Mouse (Mus musculus) gastrocnemius, adult 2 months (tissue): ENCODE measurements around the gene Cirbp. TPM values are rescaled to one million over a fixed set of nuclear protein-coding genes. Genes with fewer than 3 reads are reported as not detected.
"Not testable (repeated sequence)": the region's sequence is repeated elsewhere in the genome, so short reads cannot be mapped to it uniquely, and the experiment has no call there.

Experiments
- DNase-seq: peaks from one replicate; pipeline ENCODE4 v3.0.0; 2022
- H3K27ac ChIP-seq: fragments of 200-600 bp; 2 replicates; pipeline ENCODE4 v1.8.1; 2022; ENCODE audit warnings: mild to moderate bottlenecking
- H3K4me3 ChIP-seq: fragments of 200-600 bp; 2 replicates; pipeline ENCODE4 v1.8.1; 2022; ENCODE audit warnings: mild to moderate bottlenecking, moderate library complexity
- CTCF ChIP-seq: fragments of 200-600 bp; IDR thresholded peaks from 2 replicates; pipeline ENCODE4 v1.8.1; 2022; ENCODE audit warnings: antibody characterized with exemption, mild to moderate bottlenecking, moderate library complexity
- intact Hi-C: fragments of 180-260 bp; cut with DNase I; formaldehyde crosslinking; loops from one replicate; pipeline ENCODE4 v1.15.1; 2025
- total RNA-seq, 2 experiments: library from RNA; stranded (reverse); gene quantifications; 2 replicates each; pipeline ENCODE4 v1.2.3; 2021

Gene Cirbp
- total RNA-seq, 2 experiments from 2014 or later, result 22.1 to 30.7 TPM

DNA sequence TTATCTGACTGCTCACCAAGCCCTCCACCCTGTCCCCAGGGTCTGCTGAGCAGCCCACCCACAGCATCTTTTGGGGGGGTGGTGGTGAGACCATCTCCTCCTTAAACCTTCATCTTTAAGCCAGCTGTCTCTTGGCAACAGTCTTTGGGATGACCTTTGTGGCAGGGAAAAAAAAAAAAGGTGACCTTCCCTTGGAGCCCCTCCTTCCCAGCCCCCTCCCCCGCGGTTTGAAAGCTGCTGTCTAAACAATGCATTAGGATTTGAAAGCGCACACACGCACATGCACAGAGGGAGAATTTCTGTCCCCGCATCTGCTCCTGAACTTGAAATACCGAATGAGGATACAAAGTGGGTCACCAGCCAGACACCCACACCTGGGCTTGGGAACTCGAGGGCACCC, 38.3 kb downstream of the Cirbp start:
- Histone ChIP-seq H3K27ac (no peak overlapping the region), H3K4me3 (no peak overlapping the region)
- intact Hi-C loops, result no loop called here
- DNase-seq, result no peak
- TF ChIP-seq CTCF, result no peak

DNA sequence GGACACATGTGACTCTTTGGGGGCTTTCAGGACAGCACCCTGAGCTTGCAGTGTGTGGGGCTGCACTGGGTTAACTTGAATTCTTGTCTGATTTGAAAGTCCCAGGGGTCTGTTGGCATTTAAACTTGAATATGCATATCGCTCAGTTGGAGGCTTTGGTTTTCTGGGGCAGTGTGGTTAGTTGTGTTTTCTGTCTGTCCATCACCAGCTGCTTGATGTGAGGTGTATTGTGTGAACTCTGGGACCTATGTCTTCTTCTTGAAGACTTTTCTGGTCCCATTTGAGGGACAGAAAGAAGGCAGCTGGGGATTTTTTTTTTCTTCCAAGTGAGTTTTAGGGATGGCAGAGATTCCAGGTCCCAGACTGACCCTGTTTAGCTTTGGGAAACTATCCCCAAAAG, 41.4 kb downstream of the Cirbp start:
- intact Hi-C loops, result no loop called here
- H3K4me3 ChIP-seq, result no peak overlapping the region
- DNase-seq, result no peak
- no peak overlapping the region for H3K27ac ChIP-seq
- TF ChIP-seq CTCF, result no peak

DNA sequence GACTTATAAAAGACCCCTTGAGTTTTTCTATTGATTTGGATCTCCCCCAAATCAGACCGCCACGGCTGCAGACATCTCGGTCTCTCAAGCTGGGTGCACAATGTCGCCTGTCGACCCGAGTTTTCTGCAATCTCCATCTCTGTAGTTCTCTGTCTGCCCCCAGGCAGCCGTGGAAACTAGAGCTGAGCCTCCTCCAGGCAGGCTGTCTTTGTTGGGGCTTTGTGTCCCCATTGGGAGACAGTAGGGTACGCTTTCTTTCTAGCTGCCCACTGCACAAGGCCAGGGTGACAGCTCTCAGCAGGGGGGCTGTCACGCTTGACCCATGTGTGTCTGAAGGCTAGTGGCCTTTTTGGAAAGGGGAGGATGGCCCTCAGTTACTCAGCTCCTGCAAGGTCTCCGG, 41.9 kb downstream of the Cirbp start:
- no peak for TF ChIP-seq CTCF
- Histone ChIP-seq H3K27ac (no peak overlapping the region), H3K4me3 (no peak overlapping the region)
- DNase-seq, result no peak
- intact Hi-C loops, result no loop called here

DNA sequence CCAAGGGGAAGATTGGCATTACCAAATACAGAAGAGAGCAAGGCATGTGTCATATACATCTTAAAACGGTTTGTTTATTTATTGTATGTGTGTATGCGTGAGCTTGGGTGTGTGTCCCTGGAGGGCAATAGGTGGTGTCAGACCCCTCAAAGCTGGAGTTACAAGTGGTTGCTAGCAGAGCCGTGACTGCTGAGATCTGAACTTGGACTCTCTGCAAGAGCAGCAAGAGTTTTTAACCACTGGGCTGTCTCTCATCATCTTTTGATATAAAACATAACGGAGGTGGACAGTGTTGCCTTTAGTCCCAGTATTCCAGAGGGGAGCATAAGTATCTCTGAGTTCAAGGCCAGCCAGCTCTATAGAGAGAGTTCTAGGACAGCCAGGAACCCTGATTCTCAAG, 42.5 kb downstream of the Cirbp start:
- TF ChIP-seq CTCF, result no peak
- no peak for DNase-seq
- no peak overlapping the region for H3K4me3 ChIP-seq
- intact Hi-C loops, result no loop called here
- no peak overlapping the region for H3K27ac ChIP-seq

DNA sequence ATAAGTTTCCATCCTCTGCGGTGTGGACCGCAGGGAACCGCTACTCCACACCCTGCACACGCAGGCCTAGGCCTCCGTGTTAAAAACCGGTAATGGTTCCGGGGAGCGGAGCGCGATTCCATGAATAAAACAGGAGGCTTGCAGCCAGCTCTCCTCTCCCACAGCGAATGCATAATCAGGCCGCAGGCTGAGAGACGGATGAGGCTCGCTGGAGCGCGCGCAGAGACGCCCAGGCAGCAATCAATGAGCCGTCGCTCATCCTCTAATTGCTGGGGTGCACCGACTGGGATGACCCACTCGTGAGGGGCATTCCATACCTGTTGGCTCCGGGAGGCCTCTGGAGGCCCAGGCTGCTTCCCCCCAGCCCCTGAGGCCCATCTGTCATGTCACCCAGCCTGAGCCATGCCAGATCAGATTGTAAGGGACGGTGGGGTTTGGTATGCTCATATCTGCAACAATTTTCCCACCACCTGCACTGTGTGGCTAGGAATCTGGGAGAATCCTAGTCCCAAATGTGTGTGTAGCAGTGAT, 43.1 kb downstream of the Cirbp start:
- DNase-seq, result no peak
- no peak overlapping the region for H3K27ac ChIP-seq
- no peak for TF ChIP-seq CTCF
- no peak overlapping the region for H3K4me3 ChIP-seq
- intact Hi-C loops, result no loop called here

DNA sequence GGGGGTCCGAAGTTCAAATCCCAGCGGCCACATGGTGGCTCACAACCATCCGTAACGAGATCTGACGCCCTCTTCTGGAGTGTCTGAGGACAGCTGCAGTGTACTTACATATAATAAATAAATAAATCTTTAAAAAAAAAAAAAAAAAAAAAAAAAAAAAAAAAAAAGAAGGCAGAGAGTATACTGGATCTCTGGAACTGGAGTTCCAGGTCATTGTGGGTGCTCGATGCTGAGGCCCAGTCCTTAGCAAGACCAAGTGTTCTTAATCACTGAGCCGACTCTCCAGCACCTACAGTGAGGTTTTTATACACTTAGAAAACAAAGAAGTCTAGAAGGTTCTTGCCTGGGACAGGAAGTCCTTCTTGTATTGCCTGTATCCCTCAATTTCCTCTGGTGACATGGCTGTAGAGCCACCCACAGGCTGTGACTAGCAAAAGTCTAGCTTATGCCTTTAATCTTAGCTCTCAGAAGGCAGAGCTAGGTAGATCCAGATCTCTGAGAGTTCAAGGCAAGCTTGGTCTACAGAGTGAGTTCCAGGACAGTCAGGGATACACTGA, 45.8 kb downstream of the Cirbp start:
- intact Hi-C loops, DNase-seq, H3K27ac ChIP-seq, H3K4me3 ChIP-seq: not testable (repeated sequence)

DNA sequence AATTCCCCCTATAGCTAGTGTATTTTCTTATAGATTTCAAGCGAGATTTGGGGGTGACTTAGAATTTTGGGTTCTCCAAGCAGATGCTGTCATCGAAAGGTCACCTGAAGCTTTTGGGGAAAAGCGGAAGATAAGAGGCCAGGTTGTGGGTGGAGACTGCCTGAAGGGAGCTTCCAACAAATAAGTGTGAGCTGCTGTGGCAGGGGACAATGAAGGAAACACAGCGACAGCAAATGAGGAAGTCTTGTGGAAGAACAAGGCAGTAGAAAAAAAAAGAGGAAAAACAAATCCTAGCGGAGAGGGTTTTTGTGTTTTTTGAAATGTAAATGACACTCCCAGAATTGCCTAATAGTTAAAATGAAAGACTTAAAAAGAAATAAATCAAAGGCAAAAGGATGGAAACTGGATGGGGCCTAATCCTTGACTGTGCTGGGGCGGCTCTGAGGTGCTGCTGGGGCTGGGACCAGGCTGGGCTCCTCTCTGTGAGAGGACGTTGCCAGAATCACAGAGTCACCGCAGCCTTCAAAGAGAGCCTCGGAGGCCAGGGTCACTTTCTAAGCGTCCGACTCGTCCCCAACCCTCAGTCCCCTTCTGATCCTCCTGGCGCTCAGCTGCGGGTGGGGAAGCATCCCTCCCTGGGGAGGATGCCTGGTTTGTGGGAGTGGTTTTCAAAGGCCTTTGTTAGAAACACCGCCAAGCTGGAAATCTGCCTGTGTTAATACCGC, 49.4 kb downstream of the Cirbp start:
- no peak overlapping the region; the same call in 1 of the 2 replicates for H3K27ac ChIP-seq
- DNase-seq, result no peak
- no peak overlapping the region for H3K4me3 ChIP-seq
- TF ChIP-seq CTCF, result no peak
- intact Hi-C loops, result no loop called here

DNA sequence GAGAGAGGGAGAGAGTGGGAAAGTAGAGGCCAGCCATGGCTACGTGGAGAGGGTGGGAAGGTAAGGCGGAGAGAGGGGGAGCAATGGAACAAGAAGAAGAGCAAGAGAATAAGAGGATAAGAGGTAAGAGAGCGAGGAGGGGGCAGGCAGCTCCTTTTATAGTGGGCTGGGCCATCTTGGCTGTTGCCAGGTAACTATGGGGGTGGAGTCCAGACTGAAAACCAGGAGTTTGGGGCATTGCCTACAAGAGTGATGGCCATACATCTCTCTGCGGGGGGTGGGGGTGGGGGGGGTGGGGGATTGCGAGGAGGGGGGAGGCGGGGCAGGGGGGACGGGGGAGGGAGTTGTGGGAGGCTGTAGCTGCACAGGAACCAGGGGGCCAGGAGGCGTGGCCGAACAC, 54.9 kb downstream of the Cirbp start:
- Histone ChIP-seq H3K27ac (no peak overlapping the region), H3K4me3 (no peak overlapping the region)
- DNase-seq, result no peak
- TF ChIP-seq CTCF, result no peak
- intact Hi-C loops, result no loop called here

Other genes with a start within 250 kb of the Cirbp start
- gene Kiss1r, start 249.0 kb upstream of the Cirbp start, total RNA-seq, result under 1 TPM; 0.17 to 0.23 TPM
- gene R3hdm4, start 244.8 kb upstream of the Cirbp start, total RNA-seq, result 100 to 1,000 TPM; 107 to 121 TPM
- 1 to 10 TPM; 1.8 to 2.1 TPM for gene Arid3a, start 238.9 kb upstream of the Cirbp start, total RNA-seq
- 10 to 100 TPM; 19.7 to 22.0 TPM for gene Wdr18, start 205.8 kb upstream of the Cirbp start, total RNA-seq
- under 1 TPM; 0.25 to 0.28 TPM for gene Grin3b, start 195.3 kb upstream of the Cirbp start, total RNA-seq
- gene Tmem259, start 181.7 kb upstream of the Cirbp start, total RNA-seq, result 10 to 100 TPM; 70.9 to 75.1 TPM
- 1 to 10 TPM; 3.9 to 9.7 TPM for gene Cnn2, start 177.4 kb upstream of the Cirbp start, total RNA-seq
- gene Abca7, start 169.5 kb upstream of the Cirbp start, total RNA-seq, result 1 to 10 TPM; 6.7 to 7.2 TPM
- gene Arhgap45, start 149.3 kb upstream of the Cirbp start, total RNA-seq, result 1 to 10 TPM in 1 of 2 experiments, under 1 TPM in 1; 0.97 to 1.4 TPM
- gene Polr2e, start 126.2 kb upstream of the Cirbp start, total RNA-seq, result 10 to 100 TPM; 42.0 to 50.9 TPM
- gene Gpx4, start 118.8 kb upstream of the Cirbp start, total RNA-seq, result 100 to 1,000 TPM; 552 to 603 TPM
- gene Sbno2, start 60.4 kb upstream of the Cirbp start, total RNA-seq, result 1 to 10 TPM; 6.2 to 7.1 TPM
- 100 to 1,000 TPM; 144 to 153 TPM for gene Stk11, start 50.2 kb upstream of the Cirbp start, total RNA-seq
- 100 to 1,000 TPM; 535 to 725 TPM for gene Atp5d, start 27.4 kb upstream of the Cirbp start, total RNA-seq
- gene Cbarp, start 25.1 kb upstream of the Cirbp start, total RNA-seq, result 1 to 10 TPM; 1.8 to 2.3 TPM
- gene Midn, start 17.7 kb upstream of the Cirbp start, total RNA-seq, result 10 to 100 TPM; 34.3 to 39.8 TPM
- gene 1600002K03Rik, start 7.0 kb downstream of the Cirbp start, total RNA-seq, result 1 to 10 TPM; 6.6 to 7.1 TPM
- under 1 TPM; 0.23 to 0.73 TPM for gene Efna2, start 13.5 kb downstream of the Cirbp start, total RNA-seq
- 10 to 100 TPM; 12.2 to 19.2 TPM for gene Mum1, start 60.4 kb downstream of the Cirbp start, total RNA-seq
- 100 to 1,000 TPM; 496 to 663 TPM for gene Ndufs7, start 83.1 kb downstream of the Cirbp start, total RNA-seq
- gene Gamt, start 95.0 kb downstream of the Cirbp start, total RNA-seq, result 10 to 100 TPM; 14.0 to 28.5 TPM
- gene Dazap1, start 95.5 kb downstream of the Cirbp start, total RNA-seq, result 10 to 100 TPM; 34.2 to 38.4 TPM
- 100 to 1,000 TPM; 634 to 773 TPM for gene Rps15, start 126.5 kb downstream of the Cirbp start, total RNA-seq
- gene Apc2, start 130.0 kb downstream of the Cirbp start, total RNA-seq, result under 1 TPM; 0.20 to 0.77 TPM
- 1 to 10 TPM; 5.7 to 8.1 TPM for gene 2310011J03Rik, start 154.6 kb downstream of the Cirbp start, total RNA-seq
- 1 to 10 TPM in 1 of 2 experiments, under 1 TPM in 1; 0.84 to 1.0 TPM for gene Pcsk4, start 163.5 kb downstream of the Cirbp start, total RNA-seq
- gene Reep6, start 164.0 kb downstream of the Cirbp start, total RNA-seq, result 1 to 10 TPM; 1.5 to 2.5 TPM
- 10 to 100 TPM; 26.2 to 43.3 TPM for gene Adamtsl5, start 182.4 kb downstream of the Cirbp start, total RNA-seq
- gene Plk5, start 190.5 kb downstream of the Cirbp start, total RNA-seq, result under 1 TPM; 0.10 to 0.45 TPM
- 1 to 10 TPM; 4.7 to 5.1 TPM for gene Mex3d, start 221.7 kb downstream of the Cirbp start, total RNA-seq
- gene Mbd3, start 233.6 kb downstream of the Cirbp start, total RNA-seq, result 100 to 1,000 TPM; 105 to 116 TPM
- 1,000 to 10,000 TPM in 1 of 2 experiments, 100 to 1,000 TPM in 1; 776 to 1,068 TPM for gene Uqcr11, start 240.8 kb downstream of the Cirbp start, total RNA-seq